Mouse (Mus musculus): ENCODE data around the gene Sec24a.
"Not testable (repeated sequence)": the region's sequence is repeated elsewhere in the genome, so short reads cannot be mapped to it uniquely, and the experiment has no call there.

The Sec24a gene

DNA sequence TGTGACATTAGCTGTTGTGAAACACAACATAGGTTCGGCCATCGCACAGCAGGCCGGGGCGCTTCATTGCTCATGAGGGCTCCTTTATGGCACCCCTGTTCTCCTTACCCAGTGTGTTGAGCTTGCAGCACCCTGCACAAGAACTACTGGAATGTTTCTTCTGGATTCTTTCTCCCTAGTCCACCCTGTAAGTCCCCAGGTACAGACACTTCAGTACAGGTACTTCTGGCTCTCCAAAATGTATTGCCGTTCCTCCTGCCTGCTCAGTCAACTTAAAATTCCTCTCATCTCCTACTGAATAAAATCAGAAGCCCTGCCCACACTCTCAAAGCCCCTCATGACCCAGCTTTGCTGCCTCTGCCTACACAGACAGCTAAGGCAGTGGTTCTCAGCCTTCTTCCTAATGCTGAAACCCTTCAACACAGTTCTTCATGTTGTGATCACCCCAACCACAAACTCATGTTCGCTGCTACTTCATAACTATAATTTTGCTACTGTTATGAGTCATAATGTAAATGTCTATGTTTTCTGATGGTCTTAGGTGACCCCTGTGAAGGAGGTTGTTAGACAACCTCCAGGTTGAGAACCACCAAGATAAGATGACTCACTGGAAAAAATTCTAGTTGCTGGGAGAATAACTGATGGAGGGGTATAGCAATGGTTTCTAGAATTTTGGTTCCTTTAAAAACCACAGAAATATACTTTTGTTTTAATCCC lies 3.3 kb downstream of the Sec24a start:
- DNase-seq (ENCODE audit: low read depth), result no peak

DNA sequence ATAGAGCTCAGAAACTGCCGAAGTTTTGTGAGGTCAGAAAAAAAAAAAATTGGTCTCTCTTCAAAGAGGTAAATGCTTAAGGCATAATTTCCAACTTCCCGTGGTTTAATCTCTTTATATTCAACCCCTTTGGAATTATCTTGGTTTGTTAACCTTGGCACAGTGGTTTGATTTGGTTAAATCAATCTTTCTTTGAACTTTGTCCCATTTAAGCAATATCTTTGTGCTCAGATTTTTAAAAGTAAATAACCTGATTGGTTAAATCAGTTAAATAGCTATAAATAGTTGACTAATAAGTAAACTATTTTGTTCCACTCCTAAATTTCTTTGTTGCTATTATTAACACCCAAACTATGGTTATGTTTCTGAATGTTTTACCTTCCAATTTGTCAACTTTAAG lies 4.2 kb downstream of the Sec24a start:
- DNase-seq (ENCODE audit: low read depth), result no peak

- not testable (repeated sequence) for DNase-seq (ENCODE audit: low read depth)
Measured at GRCm38 (mm10) chr11:51758207-51758606, 5.2 kb downstream of the Sec24a start.

DNA sequence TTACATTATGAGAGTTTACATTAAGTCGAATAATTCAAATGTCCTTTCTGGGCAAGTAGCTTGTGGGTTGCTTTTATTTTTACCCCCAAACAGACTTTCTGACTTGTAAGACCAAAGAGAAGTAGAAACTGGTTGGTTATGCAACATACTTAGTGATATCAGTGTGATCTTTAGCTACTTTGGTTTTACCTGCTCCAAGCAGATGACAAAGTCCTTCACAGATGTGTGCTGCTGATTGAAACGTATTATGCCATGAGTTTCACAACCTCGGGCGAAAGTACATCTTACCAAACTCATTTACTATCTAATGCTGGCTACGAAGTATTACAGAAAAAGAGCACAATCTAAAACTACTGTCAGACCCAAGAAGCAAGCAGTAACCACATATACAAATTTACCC lies 5.8 kb downstream of the Sec24a start:
- DNase-seq (ENCODE audit: low read depth), result no peak

DNA sequence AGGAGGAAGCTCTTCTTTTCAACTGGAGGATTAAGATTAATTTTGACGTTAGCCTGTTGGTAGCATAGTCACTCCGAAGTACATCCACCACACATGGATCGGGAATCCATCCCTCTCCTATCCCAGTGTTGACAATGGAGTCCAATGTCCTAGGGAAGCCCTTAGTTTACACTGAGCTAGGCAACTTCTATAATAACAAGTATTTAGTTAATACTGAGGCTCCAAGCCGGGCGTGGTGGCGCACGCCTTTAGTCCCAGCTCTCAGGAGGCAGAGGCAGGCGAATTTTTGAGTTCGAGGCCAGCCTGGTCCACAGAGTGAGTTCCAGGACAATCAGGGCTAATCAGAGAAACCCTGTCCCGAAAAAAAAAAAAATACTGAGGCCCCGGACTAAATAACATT lies 6.4 kb downstream of the Sec24a start:
- no peak for DNase-seq (ENCODE audit: low read depth)

DNA sequence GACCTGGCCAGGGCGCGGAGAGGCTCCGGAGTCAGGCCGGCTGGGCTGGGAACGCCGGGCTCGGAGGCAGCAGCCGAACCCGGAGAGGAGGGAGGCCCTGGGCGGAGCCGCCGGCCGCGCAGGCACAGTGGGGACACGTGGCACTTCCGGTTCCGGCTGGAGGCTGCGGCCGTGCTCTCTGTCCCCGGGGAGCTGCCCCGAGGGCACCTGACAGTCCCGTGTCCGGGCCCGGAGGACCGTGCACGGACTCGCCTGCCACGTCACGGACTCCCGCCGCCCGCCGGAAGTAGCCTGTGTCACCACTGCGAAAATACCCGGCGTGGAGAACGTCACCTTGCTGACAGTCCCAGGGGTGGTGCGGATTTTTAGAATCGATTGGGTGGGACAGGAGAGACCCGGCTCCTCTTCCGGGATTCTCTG lies 7.1 kb downstream of the Sec24a start:
- DNase-seq (ENCODE audit: low read depth), result peak; percentile 82

DNA sequence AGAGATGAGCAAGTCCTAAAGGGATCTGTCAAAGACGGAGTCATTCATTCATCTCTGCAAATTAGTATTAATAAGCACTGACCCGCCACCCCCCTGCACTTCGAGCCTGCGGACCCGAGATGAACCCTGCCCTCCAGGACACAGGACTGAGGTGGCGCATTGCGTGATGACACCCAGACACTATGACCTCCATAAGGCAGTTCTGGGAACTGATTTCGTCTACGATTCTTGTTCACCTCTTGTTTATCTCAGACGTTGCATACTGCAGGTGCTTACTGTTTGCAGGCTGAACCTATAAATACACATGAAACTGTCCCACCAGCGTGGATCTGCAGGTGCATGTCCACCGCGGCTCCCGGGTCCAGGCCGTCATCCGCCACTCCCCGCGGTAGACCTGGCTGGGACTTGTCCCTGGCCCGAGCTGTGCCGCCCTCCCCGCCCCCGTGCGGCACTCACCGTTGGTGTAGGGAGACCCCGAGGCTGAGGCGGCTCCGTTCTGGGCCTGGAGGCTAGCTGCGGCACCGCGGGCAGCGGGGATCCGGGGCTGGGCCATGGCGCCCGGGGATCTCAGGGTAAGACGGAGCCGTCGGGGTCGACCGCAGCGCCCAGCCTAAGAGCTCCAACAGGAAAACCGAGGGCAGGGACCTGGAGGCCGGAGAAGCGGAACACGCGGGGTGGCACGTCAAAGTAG lies 7.7 kb downstream of the Sec24a start:
- DNase-seq (ENCODE audit: low read depth), result no peak

DNA sequence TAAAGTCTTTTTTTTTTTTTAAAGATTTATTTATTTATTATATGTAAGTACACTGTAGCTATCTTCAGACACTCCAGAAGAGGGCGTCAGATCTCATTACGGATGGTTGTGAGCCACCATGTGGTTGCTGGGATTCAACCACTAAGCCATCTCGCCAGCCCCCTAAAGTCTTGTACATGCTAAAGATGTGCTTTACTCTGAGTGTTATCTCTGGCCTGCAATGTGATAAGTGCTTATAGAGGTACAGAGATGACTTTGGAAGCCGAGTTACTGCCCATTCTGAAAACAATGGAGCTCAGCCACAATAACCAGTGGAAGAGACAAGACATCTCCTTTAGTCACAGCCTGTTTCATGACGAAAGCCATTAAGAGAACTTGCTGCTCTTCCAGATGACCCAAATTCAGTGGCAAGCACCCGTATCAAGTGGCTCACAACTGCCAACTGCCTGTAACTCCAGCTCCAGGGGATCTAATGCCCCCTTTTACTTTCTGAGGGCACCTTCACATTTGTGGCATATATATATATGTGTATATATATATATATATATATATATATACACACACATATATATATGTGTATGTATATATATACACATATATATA lies 11.7 kb downstream of the Sec24a start:
- not testable (repeated sequence) for DNase-seq (ENCODE audit: low read depth)

- DNase-seq (ENCODE audit: low read depth), result no peak
Measured at GRCm38 (mm10) chr11:51746096-51746495, 17.3 kb downstream of the Sec24a start.

DNA sequence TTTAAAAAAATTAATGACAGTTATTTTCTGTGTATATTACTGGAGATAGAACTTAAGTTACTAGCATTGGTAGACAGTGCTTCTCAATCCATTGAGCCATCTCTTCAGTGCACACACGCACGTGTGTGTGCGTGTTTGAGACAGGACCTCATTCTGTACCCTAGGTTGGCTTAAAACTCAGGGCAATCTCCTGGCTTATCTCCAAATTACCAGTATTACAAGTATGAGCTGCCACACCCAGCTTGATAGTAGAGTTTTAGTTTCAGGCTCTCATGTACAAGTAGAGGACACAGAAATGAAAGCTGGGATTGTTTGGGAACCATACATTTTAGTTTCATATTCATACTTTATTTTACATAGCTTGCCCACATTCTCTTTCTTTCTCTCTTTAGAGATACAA lies 22.7 kb downstream of the Sec24a start:
- DNase-seq (ENCODE audit: low read depth), result no peak

DNA sequence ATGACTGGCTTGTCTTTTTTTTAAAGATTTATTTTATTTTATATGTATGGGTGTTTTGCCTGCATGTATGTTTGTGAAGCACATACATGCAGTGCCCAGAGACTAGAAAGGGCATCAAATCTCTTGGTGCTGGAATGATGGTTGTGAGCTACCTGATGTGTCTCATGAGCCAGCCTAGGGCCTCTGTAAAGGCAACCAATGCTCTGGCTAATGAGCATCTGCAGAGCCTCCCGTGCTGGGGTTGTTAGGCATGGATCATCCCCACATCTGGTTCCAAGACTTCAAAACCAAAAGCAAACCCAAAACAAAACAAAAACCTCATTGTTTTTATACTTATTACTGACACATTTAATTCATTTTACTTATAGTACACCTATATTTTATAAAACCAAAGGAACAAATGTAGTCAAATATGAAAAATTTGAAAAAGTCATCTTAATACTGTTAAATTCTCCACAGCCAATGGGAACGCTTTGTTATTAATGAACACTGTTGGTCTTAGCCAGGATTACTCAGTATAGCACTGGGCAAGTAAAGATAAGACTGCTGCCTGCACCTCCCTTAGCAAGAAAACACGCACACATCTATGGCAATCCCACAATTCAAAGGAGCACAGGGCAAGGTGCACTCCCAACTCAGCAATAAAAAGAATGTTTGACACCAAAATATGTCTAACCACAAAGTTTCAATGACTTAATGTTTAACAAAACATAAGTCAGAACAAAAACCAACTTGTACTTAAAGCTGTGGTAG lies 24.6 kb downstream of the Sec24a start:
- DNase-seq (ENCODE audit: low read depth), result no peak

DNA sequence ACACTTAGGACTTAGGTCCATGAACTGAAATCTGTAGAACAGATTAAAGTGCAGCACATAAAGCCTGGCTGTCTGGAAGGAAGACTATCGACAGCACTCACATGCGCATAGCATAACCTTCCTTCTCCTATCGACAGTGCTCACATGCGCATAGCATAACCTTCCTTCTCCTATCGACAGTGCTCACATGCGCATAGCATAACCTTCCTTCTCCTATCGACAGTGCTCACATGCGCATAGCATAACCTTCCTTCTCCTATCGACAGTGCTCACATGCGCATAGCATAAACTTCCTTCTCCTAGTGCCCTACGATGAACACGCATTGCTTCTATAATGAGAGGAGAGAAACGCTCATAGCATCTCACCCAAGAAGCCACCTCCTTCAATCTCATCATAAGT lies 29.2 kb downstream of the Sec24a start:
- not testable (repeated sequence) for DNase-seq (ENCODE audit: low read depth)

DNA sequence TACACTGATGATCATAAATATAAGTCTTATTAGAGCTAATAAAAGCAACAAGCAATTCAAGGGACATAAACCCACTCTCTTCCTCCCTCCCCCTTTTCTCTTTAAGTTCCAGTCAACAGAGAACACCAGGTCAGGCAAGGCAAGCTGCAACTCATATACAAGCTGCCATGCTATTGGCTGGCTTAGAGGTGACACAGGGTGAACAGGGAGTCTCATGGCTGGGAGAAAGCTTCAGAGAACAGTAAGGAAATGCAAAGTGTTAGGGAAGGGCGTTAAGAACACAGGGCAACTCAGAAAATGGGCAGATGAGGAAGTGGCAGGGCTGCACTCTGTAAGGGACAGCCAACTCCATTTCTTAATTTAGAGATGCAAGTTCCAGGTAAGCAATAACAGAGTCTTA lies 30.6 kb downstream of the Sec24a start:
- no peak for DNase-seq (ENCODE audit: low read depth)

DNA sequence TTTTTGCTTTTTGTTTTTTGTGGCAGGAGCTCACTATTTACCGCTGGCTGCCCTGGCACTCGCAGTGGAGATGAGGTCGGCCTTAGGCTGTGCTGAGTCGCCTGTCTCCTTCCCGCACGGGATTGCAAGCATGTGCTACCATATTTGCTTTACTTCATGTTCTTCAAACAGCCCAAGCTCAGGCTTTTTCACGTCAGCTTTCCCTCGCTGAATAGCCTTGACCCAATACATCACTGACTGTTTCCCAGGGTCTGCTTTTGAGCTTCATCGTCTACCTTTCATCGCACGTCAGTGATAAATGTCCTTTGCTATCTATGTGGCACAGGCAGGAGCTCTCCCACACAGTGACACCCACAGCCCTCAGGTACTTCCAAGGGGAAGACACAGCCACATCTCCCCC lies 42.4 kb downstream of the Sec24a start:
- DNase-seq (ENCODE audit: low read depth), result no peak

DNA sequence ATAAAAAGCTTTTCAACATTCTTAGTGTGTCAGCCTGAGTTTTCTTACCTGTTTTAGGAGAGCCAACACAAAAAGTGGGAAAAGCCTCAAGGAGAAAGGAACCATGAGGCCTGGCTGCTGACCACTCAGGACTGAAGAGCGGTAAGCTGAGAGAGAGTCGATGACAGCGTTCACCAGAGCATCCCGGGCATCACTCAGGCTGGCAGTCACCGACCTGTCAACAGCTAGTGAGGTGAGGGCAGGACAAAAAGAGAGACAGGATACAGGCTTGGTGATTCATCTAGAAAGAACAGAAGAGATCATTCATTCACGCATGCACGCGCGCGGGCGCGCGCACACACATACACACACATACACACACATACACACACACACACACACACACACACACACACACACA lies 56.4 kb downstream of the Sec24a start:
- no peak for DNase-seq (ENCODE audit: low read depth)

DNA sequence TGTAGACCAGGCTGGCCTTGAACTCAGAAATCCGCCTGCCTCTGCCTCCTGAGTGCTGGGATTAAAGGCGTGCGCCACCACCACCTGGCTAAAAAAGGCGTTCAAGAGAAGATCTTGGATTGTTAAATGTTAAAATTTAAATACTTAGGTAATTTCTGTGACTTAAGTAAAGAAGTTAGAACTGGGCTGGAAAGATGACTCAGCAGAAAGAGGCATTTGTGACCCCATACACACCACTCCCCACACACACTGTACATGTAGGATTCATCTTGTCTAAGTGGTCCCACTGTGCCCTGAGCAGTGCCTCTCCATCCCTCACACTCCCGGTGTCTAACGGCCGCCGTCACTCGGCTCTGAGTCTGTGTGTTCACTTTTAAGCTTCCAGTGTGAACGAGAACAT lies 57.0 kb downstream of the Sec24a start:
- DNase-seq (ENCODE audit: low read depth), result no peak

- peak; percentile 47 for DNase-seq (ENCODE audit: low read depth)
Measured at GRCm38 (mm10) chr11:51703379-51703998, 59.9 kb downstream of the Sec24a start.

- DNase-seq (ENCODE audit: low read depth), result no peak
Measured at GRCm38 (mm10) chr11:51702831-51703230, 60.6 kb downstream of the Sec24a start.

DNA sequence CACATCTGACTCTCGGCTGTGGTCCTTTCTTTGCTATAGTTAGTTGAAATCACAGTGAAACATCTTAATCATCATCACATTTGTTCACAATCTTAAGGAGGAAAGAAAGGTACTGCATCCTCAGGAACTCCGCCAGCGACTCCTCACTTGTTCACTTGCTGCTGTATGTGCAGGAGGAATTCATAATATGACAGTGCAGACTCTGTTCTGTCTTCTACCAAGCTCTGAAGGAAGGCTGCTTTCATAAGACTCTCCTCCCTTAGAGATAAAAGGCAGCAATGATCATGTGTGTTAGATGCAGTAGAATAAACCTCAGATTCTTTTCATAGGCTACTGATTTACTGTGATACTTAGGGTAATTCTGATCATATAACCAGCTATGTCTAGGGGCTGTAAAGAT lies 68.5 kb downstream of the Sec24a start:
- no peak for DNase-seq (ENCODE audit: low read depth)

DNA sequence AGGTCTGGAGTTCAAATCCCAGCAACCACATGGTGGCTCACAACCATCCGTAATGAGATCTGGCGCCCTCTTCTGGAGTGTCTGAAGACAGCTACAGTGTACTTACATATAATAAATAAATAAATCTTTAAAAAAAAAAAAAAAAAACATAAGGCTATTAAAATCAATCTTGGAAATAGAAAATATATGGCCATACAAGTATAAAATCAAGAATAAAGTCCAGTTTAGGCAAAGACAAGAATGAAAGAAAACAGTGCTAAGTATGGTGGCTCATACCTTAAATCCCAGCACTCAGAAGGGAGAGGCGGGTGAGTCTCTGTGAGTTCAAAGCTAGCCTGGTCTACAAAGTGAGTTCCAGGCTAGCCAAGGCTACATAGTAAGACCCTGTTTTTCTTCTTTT lies 72.8 kb downstream of the Sec24a start:
- DNase-seq (ENCODE audit: low read depth), result not testable (repeated sequence)

GRCm38 (mm10) chr11:51689343-51689742 lies 74.1 kb downstream of the Sec24a start:
- DNase-seq (ENCODE audit: low read depth), result no peak
